ENCODE assay signal across 9 mouse cellular contexts in the genomic region with DNA sequence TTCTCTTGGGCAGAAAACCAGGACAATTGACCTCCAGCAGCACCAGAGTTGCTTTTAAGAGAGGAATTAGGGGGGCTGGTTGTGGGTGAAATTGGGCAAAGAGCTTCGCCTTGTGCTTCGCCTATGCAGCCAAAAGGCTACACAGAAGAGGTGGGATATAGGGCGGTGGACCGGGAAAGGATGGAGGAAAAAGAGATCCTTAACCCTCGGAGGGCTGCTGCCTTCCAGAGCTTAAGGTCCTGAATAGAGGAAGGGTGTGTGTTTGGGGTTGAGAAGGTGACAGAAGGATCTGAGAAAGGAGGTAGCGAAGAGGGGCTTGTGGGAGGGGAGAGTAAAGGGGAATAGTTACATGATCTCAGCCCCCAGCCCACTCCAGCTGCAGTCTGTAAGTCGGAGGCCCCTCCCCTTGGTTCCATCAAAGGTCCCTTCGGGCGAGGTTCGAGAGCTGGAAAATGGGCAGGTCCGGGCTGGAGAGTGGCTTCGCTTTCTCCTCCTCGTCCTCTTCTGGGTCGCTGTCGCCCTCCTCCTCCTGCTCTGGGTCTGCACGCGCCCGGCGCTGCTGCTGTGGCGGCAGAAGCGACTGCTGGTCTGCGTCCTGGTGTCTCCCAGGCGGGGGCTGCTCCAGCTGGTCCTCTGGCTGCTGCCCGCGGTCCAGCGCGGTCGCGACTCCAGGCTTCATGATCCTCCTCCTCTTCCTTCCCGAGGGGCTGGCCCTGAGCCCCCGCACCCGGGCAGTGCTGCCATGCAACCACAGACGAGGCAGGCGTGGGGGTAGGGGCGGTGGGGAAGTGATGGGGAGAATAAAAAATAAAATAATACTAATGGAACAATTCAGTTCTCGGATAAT. TPM values are rescaled to one million over a fixed set of nuclear protein-coding genes. Genes with fewer than 3 reads are reported as not detected.
DNase-seq lines count a peak whose midpoint lies in the region; ATAC-seq lines count a peak whose summit lies in the region.
"Had no signal": no experiment of that assay in that cellular context is flagged by ENCODE, and none has a peak within 500 bp of the region (broad histone marks: within the 10 kb centered on the region; RNA-seq: fewer than 3 reads in every experiment).

No protein-coding gene starts in this region.

- no peak overlapping the region for H3K27ac ChIP-seq in heart, embryonic 12.5 days (ENCODE audit: poor library complexity, severe bottlenecking)
- H3K27ac ChIP-seq in embryonic facial prominence, embryonic 15.5 days (replicated peaks), result no peak overlapping the region
- H3K27ac ChIP-seq in neural tube, embryonic 11.5 days (ENCODE audit: low read depth, low read length), result peak overlapping the region; percentile 64

- no peak for DNase-seq in heart, postnatal 10 days
- peak; percentile 15 for DNase-seq in R1 (ENCODE audit: low read depth, low spot score)
- peak; percentile 28 to 39 for DNase-seq in layer of hippocampus, postnatal 14 days (ENCODE audit: low spot score in 2 of 2)
- peak; percentile 63 for DNase-seq in neural tube, embryonic 11.5 days (ENCODE audit: low spot score)
- no peak for DNase-seq in lung, postnatal 25 days (ENCODE audit: low spot score)

- intact Hi-C loops in heart, postnatal 10 days (cut with DNase I), result no loop called here

- H3K9me3 ChIP-seq in heart, embryonic 12.5 days (replicated peaks), result no peaks in the 10 kb centered on the region
- H3K9me3 ChIP-seq in embryonic facial prominence, embryonic 15.5 days (replicated peaks), result no peaks in the 10 kb centered on the region
- H3K9me3 ChIP-seq in neural tube, embryonic 11.5 days (ENCODE audit: control insufficient read depth, low read length), result no peaks in the 10 kb centered on the region

- peak overlapping the region; percentile 73 for H3K4me2 ChIP-seq in heart, embryonic 12.5 days
- peak overlapping the region; percentile 63 for H3K4me2 ChIP-seq in embryonic facial prominence, embryonic 15.5 days (replicated peaks)
- peak overlapping the region; percentile 79 for H3K4me2 ChIP-seq in neural tube, embryonic 11.5 days (ENCODE audit: low read depth)

- peak overlapping the region; percentile 42 for H3K4me3 ChIP-seq in heart, embryonic 12.5 days
- H3K4me3 ChIP-seq in embryonic facial prominence, embryonic 15.5 days (replicated peaks), result peak overlapping the region; percentile 32
- H3K4me3 ChIP-seq in neural tube, embryonic 11.5 days (ENCODE audit: low read depth, low read length), result peak overlapping the region; percentile 33

- no peak overlapping the region for H3K9ac ChIP-seq in heart, embryonic 12.5 days
- H3K9ac ChIP-seq in embryonic facial prominence, embryonic 15.5 days, result no peak overlapping the region
- H3K9ac ChIP-seq in neural tube, embryonic 11.5 days (ENCODE audit: low read length), result peak overlapping the region; percentile 57

- WGBS in heart, embryonic 12.5 days, result 2% methylated on average over 36 of the region's 36 CpGs
- WGBS in embryonic facial prominence, embryonic 15.5 days, result under 1% methylated on average over 36 of the region's 36 CpGs
- 2% methylated on average over 35 of the region's 36 CpGs for WGBS in neural tube, embryonic 11.5 days

- no peaks in the 10 kb centered on the region for H3K36me3 ChIP-seq in heart, embryonic 12.5 days
- no peaks in the 10 kb centered on the region for H3K36me3 ChIP-seq in embryonic facial prominence, embryonic 15.5 days
- H3K36me3 ChIP-seq in neural tube, embryonic 11.5 days (ENCODE audit: control insufficient read depth, insufficient read depth, low read length), result no peaks in the 10 kb centered on the region

- H3K4me1 ChIP-seq in heart, embryonic 12.5 days (replicated peaks), result peaks cover 16% of the 10 kb centered on the region
- H3K4me1 ChIP-seq in embryonic facial prominence, embryonic 15.5 days, result peaks cover 15% of the 10 kb centered on the region
- H3K4me1 ChIP-seq in neural tube, embryonic 11.5 days (ENCODE audit: control insufficient read depth, insufficient read depth, low read length), result peaks cover 9% of the 10 kb centered on the region; the same call in 1 of the 2 replicates

- peaks cover 70% of the 10 kb centered on the region for H3K27me3 ChIP-seq in heart, embryonic 12.5 days (replicated peaks)
- peaks cover 48% of the 10 kb centered on the region for H3K27me3 ChIP-seq in embryonic facial prominence, embryonic 15.5 days
- peaks cover 8% of the 10 kb centered on the region; the same call in 1 of the 2 replicates for H3K27me3 ChIP-seq in neural tube, embryonic 11.5 days (ENCODE audit: control insufficient read depth, insufficient read depth, low read length)

- peak; percentile 42 for ATAC-seq in heart, embryonic 12.5 days (ENCODE audit: insufficient number of reproducible peaks, low FRiP score)
- ATAC-seq in embryonic facial prominence, embryonic 15.5 days (ENCODE audit: insufficient number of reproducible peaks, low FRiP score, low TSS enrichment, low read depth), result peak; percentile 54; the same call in 1 of the 2 replicates
- peak; percentile 70 for ATAC-seq in neural tube, embryonic 11.5 days (ENCODE audit: insufficient read depth, low FRiP score, low TSS enrichment)
- no peak for ATAC-seq in monocyte, adult 5-6 weeks (replicated peaks; ENCODE audit: insufficient number of reproducible peaks, low FRiP score, low TSS enrichment, poor library complexity, severe bottlenecking)

RNA-seq across cellular contexts. Expression of a gene that starts 0.8 kb away (rescaled TPM):
- polyA plus RNA-seq in heart, embryonic 12.5 days (2016; fragmentation: Nextera tagmentation; extraction: Ambion mirVana), result not detected in 2 replicates
- not detected for total RNA-seq in heart, postnatal 10 days (2021)
- 0.17 and 0.27 TPM in 2 replicates for polyA plus RNA-seq in embryonic facial prominence, embryonic 15.5 days (2015; fragmentation: Nextera tagmentation; extraction: Ambion mirVana)
- 10 to 100 TPM; 28.2 to 29.7 TPM for total RNA-seq in layer of hippocampus, postnatal 14 days (2021)
- 3.1 and 3.4 TPM in 2 replicates for polyA plus RNA-seq in neural tube, embryonic 11.5 days (2014; fragmentation: Nextera tagmentation; extraction: Ambion mirVana)
- not detected in 3 replicates for total RNA-seq in monocyte, adult 5-6 weeks (2017)
- total RNA-seq: MEL had no signal

RNA-seq across cellular contexts. Expression of a gene that starts 47.1 kb away (rescaled TPM):
- polyA plus RNA-seq in heart, embryonic 12.5 days (2016; fragmentation: Nextera tagmentation; extraction: Ambion mirVana), result 18.5 and 18.7 TPM in 2 replicates
- 10 to 100 TPM; 29.5 to 37.5 TPM for total RNA-seq in heart, postnatal 10 days (2021)
- polyA plus RNA-seq in embryonic facial prominence, embryonic 15.5 days (2015; fragmentation: Nextera tagmentation; extraction: Ambion mirVana), result 21.0 and 24.8 TPM in 2 replicates
- 10 to 100 TPM; 47.4 to 50.8 TPM for total RNA-seq in layer of hippocampus, postnatal 14 days (2021)
- polyA plus RNA-seq in neural tube, embryonic 11.5 days (2014; fragmentation: Nextera tagmentation; extraction: Ambion mirVana), result 33.5 and 34.2 TPM in 2 replicates
- 13.2 to 19.4 TPM (median 18.9 TPM) in 3 replicates for total RNA-seq in monocyte, adult 5-6 weeks (2017)

Comparison
In these comparisons a context has a peak if more than half of its experiments do, and no peak if none do; other contexts are left out.
1. DNase-seq: peak in R1 (single experiment), layer of hippocampus, postnatal 14 days (2 of 2) and neural tube, embryonic 11.5 days (single experiment); none in heart, postnatal 10 days (0 of 2) and lung, postnatal 25 days (single experiment).
2. RNA of a gene that starts 0.8 kb away (total RNA-seq): 28.2 to 29.7 TPM in layer of hippocampus, postnatal 14 days; not detected in heart, postnatal 10 days and not detected in monocyte, adult 5-6 weeks; every median in the first group is over 10 times any median in the second.
3. Peak in every context shown above with its lines, with median percentiles within 50 percentile points of each other: H3K4me2 ChIP-seq and H3K4me3 ChIP-seq.